Mouse (Mus musculus) kidney, adult 2 months (tissue): ENCODE data around the gene Babam1. TPM values are rescaled to one million over a fixed set of nuclear protein-coding genes. Genes with fewer than 3 reads are reported as not detected.

ENCODE experiments used
- DNase-seq: peaks from one replicate; pipeline ENCODE4 v3.0.0; 2021
- H3K27ac ChIP-seq: fragments of 200-500 bp; 2 replicates; pipeline ENCODE4 v1.5.1; 2012; ENCODE audit warnings: low read depth, low read length, control low read depth, inconsistent platforms; ENCODE audit not compliant: insufficient read depth
- H3K27me3 ChIP-seq: fragments of 200-500 bp; replicated peaks from 2 replicates; pipeline ENCODE4 v1.6.1; 2012; ENCODE audit warnings: mild to moderate bottlenecking, moderate library complexity, low read length, inconsistent platforms; ENCODE audit not compliant: control insufficient read depth, insufficient read depth
- H3K36me3 ChIP-seq: fragments of 200-500 bp; 2 replicates; pipeline ENCODE4 v1.6.1; 2012; ENCODE audit warnings: mild to moderate bottlenecking, moderate library complexity, low read length, inconsistent platforms; ENCODE audit not compliant: control insufficient read depth, insufficient read depth
- H3K4me1 ChIP-seq: fragments of 200-500 bp; 2 replicates; pipeline ENCODE4 v1.6.1; 2011; ENCODE audit warnings: low read length; ENCODE audit not compliant: control insufficient read depth, insufficient read depth
- H3K4me3 ChIP-seq: fragments of 200-500 bp; 2 replicates; pipeline ENCODE4 v1.5.1; 2011; ENCODE audit warnings: mild to moderate bottlenecking, low read depth, low read length, control low read depth; ENCODE audit not compliant: insufficient read depth
- CTCF ChIP-seq: fragments of 200-500 bp; conservative IDR thresholded peaks from 2 replicates; pipeline ENCODE4 v1.5.1; 2011; ENCODE audit warnings: low read depth, mild to moderate bottlenecking, control low read depth, low read length, moderate library complexity, mixed read lengths; ENCODE audit not compliant: insufficient read depth, insufficient read length
- POLR2A ChIP-seq: fragments of 200-500 bp; IDR thresholded peaks from one replicate; pipeline ENCODE4 v1.6.1; 2011; ENCODE audit warnings: low read depth, low read length, control low read depth
- WGBS: fragments of 180-500 bp; shearing (Covaris S2); methylation state at CpG from one replicate; pipeline ENCODE4 v1.1.7; 2018; 5-methylcytosine and 5-hydroxymethylcytosine counted together
- polyA plus RNA-seq: library from polyadenylated mRNA; depleted of rRNA; stranded (reverse); fragments of >200 nt; gene quantifications from 2 replicates; pipeline ENCODE4 v1.2.3, GENCODE M21; 2012; rRNA removed

Gene Babam1
- polyA plus RNA-seq, 1 experiment = 153 TPM

- DNase-seq = no peak
- H3K27me3 ChIP-seq = no peaks in the 10 kb centered on the region
- no peaks in the 10 kb centered on the region for H3K4me1 ChIP-seq
- no peaks in the 10 kb centered on the region for H3K36me3 ChIP-seq
- 53% methylated on average over 11 of the region's 11 CpGs for WGBS
- H3K27ac ChIP-seq = no peak overlapping the region
- H3K4me3 ChIP-seq = no peak overlapping the region
- TF ChIP-seq POLR2A (no peak), CTCF (no peak)
Measured at GRCm38 (mm10) chr8:71451777-71452176, 55.1 kb downstream of the Babam1 start.

GRCm38 (mm10) chr8:71452669-71453068, 56.0 kb downstream of the Babam1 start:
- no peak for DNase-seq
- 79% methylated on average over 2 of the region's 2 CpGs for WGBS
- no peak for TF ChIP-seq CTCF
- no peak for TF ChIP-seq POLR2A
- H3K4me3 ChIP-seq = no peak overlapping the region
- H3K27ac ChIP-seq = no peak overlapping the region
- no peaks in the 10 kb centered on the region for H3K4me1 ChIP-seq
- H3K27me3 ChIP-seq = no peaks in the 10 kb centered on the region
- no peaks in the 10 kb centered on the region for H3K36me3 ChIP-seq

Other genes starting within 250 kb of the Babam1 start
- 11.4 and 12.0 TPM in 2 replicates for gene Myo9b, start 124.1 kb upstream of the Babam1 start, polyA plus RNA-seq
- gene Haus8, start 123.9 kb upstream of the Babam1 start, polyA plus RNA-seq = 3.1 and 3.6 TPM in 2 replicates
- gene Use1, start 30.0 kb upstream of the Babam1 start, polyA plus RNA-seq = 111 and 127 TPM in 2 replicates
- 12.5 and 14.2 TPM in 2 replicates for gene Ocel1, start 25.6 kb upstream of the Babam1 start, polyA plus RNA-seq
- gene Nr2f6, start 14.9 kb upstream of the Babam1 start, polyA plus RNA-seq = 177 and 264 TPM in 2 replicates
- gene Ushbp1, start 1.1 kb upstream of the Babam1 start, polyA plus RNA-seq = 38.5 and 43.4 TPM in 2 replicates
- 0.28 and 0.79 TPM in 2 replicates for gene Ankle1, start 9.1 kb downstream of the Babam1 start, polyA plus RNA-seq
- gene Abhd8, start 66.8 kb downstream of the Babam1 start, polyA plus RNA-seq = 29.8 and 38.3 TPM in 2 replicates
- gene Mrpl34, start 68.1 kb downstream of the Babam1 start, polyA plus RNA-seq = 168 and 186 TPM in 2 replicates
- gene Dda1, start 72.3 kb downstream of the Babam1 start, polyA plus RNA-seq = 61.5 and 62.6 TPM in 2 replicates
- gene Ano8, start 89.1 kb downstream of the Babam1 start, polyA plus RNA-seq = 12.6 and 15.2 TPM in 2 replicates
- 20.2 and 25.0 TPM in 2 replicates for gene Gtpbp3, start 91.2 kb downstream of the Babam1 start, polyA plus RNA-seq
- gene Plvap, start 114.9 kb downstream of the Babam1 start, polyA plus RNA-seq = 502 and 542 TPM in 2 replicates
- gene Ccdc194, start 128.8 kb downstream of the Babam1 start, polyA plus RNA-seq = 0.09 TPM in 1 of 2 replicates, not detected in the other
- gene Bst2, start 140.6 kb downstream of the Babam1 start, polyA plus RNA-seq = 167 and 184 TPM in 2 replicates
- 136 and 164 TPM in 2 replicates for gene Mvb12a, start 146.1 kb downstream of the Babam1 start, polyA plus RNA-seq
- gene Tmem221, start 162.0 kb downstream of the Babam1 start, polyA plus RNA-seq = 7.8 and 8.4 TPM in 2 replicates
- gene Nxnl1, start 169.7 kb downstream of the Babam1 start, polyA plus RNA-seq = 0.14 and 0.19 TPM in 2 replicates
- gene Slc27a1, start 172.0 kb downstream of the Babam1 start, polyA plus RNA-seq = 146 and 182 TPM in 2 replicates
- gene Pgls, start 195.3 kb downstream of the Babam1 start, polyA plus RNA-seq = 134 TPM in 2 replicates
- 1.2 and 2.4 TPM in 2 replicates for gene Fam129c, start 200.8 kb downstream of the Babam1 start, polyA plus RNA-seq
- 62.2 and 70.4 TPM in 2 replicates for gene Colgalt1, start 214.1 kb downstream of the Babam1 start, polyA plus RNA-seq